Mouse (Mus musculus): ENCODE results near the gene Sh3pxd2a.

DNA sequence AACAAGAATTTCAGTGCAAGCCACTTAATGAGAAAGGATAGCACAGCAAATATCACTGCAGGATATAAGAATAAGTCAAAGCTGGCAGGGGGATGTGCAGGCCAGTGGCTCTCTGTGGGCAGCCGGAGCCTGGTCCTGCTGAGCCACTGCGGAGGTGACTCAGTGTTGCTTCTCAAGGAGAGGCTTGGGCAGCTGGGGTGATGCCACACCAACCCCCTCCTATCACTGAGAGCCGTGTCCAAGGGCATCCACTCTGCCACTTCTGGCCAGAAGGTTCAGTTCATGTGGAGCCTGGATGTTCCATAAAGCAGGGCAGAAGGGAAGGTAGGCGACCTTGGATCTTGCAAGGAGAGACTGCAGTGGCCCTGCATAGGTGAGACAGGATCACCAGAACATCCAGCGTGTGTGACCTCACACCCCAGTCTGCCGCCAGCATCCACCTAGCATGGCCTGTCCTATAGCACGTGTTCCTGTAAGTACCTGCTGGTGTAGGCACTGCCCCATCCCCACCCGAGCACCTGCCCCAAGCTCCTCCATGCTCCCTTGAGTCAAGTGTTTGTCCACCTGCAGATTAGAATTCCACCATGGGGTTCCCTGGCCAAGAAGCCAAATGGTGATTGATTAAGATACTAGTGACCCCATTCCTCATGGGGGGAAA, 89.2 kb downstream of the Sh3pxd2a start:
- TF ChIP-seq CTCF (IDR thresholded peaks at IDR 0.05 in 2 of 3, conservative IDR thresholded peaks at IDR 0.05 in 1 of 3; ENCODE audit: control insufficient read depth in 1 of 3, insufficient read depth in 1 of 3, low read depth in 2 of 3, low read length in 3 of 3, poor library complexity in 1 of 3, severe bottlenecking in 1 of 3), result no peak
- TF ChIP-seq TAL1 (IDR thresholded peaks at IDR 0.05; ENCODE audit: low read length), result no peak
- TF ChIP-seq GABPA (IDR thresholded peaks at IDR 0.05; ENCODE audit: low read depth, low read length), result no peak
- TF ChIP-seq MAX (IDR thresholded peaks at IDR 0.05; ENCODE audit: low read length), result no peak
- no peak for TF ChIP-seq HCFC1 (IDR thresholded peaks at IDR 0.05; ENCODE audit: low read depth, low read length)
- TF ChIP-seq RAD21 (IDR thresholded peaks at IDR 0.05; ENCODE audit: low read depth, low read length), result no peak
- no peak for TF ChIP-seq POLR2A (IDR thresholded peaks at IDR 0.05; ENCODE audit: control insufficient read depth in 1 of 2, insufficient read depth in 1 of 2, low read depth in 1 of 2, low read length in 2 of 2, poor library complexity in 1 of 2)
- no peak for TF ChIP-seq USF1 (IDR thresholded peaks at IDR 0.05; ENCODE audit: low read depth, low read length)
- no peak for TF ChIP-seq CHD2 (IDR thresholded peaks at IDR 0.05; ENCODE audit: low read length)
- no peak for TF ChIP-seq ZKSCAN1 (IDR thresholded peaks at IDR 0.05; ENCODE audit: low read depth, low read length)
- no peak for TF ChIP-seq ZNF384 (IDR thresholded peaks at IDR 0.05; ENCODE audit: low read depth, low read length)
- no peak for TF ChIP-seq BHLHE40 (IDR thresholded peaks at IDR 0.05; ENCODE audit: borderline replicate concordance, low read depth, low read length)
- no peak for TF ChIP-seq TBP (IDR thresholded peaks at IDR 0.05; ENCODE audit: low read depth, low read length)
- no peak for TF ChIP-seq POLR2AphosphoS2 (IDR thresholded peaks at IDR 0.05; ENCODE audit: low read length)
